Mouse (Mus musculus) natural killer cell, adult 2 months (primary cell): ENCODE results near the gene Zfp933.
"Not testable (repeated sequence)": the region's sequence is repeated elsewhere in the genome, so short reads cannot be mapped to it uniquely, and the experiment has no call there.

Experiments
- DNase-seq, 2 experiments: peaks; one replicate each; pipeline ENCODE4 v3.0.0; 2022; ENCODE audit warnings: low spot score in 2 of 2

Zfp933 gene

GRCm38 (mm10) chr4:147862051-147862450, 13.9 kb upstream of the Zfp933 start:
- no peak for DNase-seq

DNA sequence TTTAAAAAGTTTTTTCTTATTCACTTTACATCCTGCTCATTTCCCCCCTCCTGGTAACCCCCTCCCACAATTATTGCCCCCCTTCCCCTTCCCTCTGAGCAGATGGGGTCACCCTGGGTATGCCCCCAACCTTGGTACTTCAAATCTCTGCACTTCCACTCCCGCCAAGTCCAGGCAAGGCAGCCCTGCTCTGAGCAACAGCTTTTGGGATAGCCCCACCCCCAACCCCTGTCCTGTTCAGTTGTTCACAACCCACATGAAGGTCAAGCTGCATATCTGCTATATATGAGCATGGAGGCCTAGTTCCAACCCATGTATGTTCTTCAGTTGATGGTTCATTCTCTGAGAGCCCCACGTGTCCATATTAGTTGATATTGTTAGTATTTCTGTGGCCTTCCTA, 2.6 kb upstream of the Zfp933 start:
- DNase-seq = no peak

DNA sequence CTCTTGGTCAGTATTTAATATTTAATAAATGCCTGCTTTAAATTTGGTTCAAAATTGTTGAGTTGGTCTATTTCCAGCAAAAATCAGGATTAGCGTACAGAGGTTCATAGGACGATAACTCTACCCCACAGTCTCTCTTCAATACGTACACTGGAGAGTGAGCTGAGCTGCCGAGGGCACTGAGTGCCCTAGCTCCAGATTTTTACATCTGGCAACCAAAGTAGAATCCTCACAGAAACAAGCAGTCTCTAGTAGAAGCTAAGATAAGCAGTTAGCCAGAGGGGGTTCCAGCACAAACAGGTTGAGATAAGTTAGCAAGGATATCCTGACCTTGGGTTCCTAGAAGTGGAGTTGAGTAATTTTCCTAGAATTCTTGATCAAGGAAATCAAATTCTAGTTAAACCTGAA, 422 bp upstream of the Zfp933 start:
- no peak for DNase-seq

DNA sequence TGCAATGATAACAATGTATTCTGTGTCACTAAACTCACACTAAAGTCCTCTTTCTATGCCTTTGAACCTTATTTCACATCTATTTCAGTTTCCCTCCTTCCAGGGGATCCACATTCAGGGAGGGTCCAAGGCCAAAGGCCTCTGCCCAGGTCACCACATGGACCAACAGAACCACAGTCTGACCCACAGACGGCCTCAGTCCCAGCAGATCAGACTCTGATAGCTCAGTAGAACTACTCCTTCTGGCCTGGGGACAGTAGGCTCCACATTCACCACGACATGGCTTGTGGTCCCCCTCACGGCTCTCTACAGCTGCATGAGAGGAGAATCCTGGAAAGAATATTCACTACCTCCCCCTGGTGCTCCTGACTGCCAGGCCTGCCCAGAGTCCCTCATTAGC, 5.3 kb downstream of the Zfp933 start:
- DNase-seq = no peak

DNA sequence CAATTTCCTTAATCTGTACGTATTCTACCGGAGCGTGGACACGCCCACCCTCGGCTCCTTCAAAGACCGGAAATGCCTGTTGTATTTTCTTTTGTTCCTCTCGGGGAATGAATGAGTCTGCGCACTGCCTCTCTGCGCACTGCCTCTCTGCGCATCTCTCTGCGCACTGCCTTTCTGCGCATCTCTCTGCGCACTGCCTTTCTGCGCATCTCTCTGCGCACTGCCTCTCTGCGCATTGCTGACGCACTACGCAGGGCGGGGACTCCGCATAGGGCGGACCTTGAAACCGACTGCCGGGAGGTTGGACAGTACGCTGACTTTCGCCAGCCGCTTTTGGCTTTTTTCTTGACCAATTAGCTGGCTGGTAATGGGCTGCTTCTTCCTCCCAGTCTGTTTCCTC, 8.9 kb downstream of the Zfp933 start:
- not testable (repeated sequence) for DNase-seq

DNA sequence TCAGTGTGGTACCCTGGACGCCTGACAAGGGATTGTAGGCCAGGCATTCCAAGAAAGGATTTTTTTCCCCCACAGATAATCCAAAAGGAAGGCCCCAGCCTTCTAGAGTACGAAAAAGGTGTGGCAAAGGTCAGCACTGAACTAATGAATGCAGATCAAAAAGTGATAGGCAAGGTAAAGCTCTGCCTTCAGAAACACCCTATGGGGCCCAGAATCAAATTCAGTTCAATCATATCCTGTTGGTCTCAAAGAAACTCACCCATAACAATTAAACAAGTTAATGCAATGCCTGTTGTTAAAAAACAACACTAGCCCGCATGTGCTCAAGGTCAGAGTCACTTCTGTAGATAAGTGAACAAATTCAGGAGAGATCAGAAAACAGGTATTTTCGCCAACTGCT, 23.8 kb downstream of the Zfp933 start:
- no peak for DNase-seq

- DNase-seq = not testable (repeated sequence)
Measured at GRCm38 (mm10) chr4:147821414-147821813, 26.8 kb downstream of the Zfp933 start.

DNA sequence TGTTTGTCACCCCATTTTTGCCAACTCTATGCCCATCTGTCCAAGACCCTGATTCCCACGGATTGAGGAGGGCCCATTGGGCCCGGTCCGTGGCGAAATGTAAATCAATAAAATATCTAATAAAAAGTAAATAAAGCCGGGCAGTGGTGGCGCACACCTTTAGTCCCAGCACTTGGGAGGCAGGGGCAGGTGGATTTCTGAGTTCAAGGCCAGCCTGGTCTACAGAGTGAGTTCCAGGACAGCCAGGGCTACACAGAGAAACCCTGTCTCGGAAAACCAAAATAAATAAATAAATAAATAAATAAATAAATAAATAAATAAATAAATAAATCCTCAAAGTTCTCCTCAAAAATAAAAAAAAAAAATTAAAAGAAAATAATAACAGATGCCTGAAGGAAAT, 28.5 kb downstream of the Zfp933 start:
- not testable (repeated sequence) for DNase-seq

DNA sequence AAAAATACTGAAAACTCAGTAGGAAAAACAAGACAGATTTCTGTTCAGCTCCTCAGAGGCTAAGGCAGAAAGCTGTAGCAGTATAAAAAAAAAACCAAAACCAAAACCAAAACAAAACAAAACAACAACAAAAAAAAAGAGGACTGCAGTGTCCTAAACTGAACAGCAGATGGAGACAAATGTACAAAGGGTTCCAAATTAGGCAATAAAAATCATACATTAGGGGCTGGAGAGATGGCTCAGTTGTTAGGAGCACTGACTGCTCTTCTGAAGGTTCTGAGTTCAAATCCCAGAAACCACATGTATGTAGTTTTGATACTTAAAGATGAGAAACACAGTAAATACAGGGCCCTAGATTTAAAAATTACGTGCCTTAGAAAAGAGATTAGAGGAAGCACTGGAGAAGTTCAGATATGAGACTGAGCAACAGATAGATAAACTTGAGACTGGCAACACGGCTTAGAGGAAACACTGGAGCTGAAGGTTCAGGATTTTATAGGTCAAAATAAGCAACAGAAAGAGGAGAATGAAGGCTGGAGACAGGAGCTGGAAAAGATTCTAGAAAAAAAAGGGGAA, 33.5 kb downstream of the Zfp933 start:
- no peak for DNase-seq

GRCm38 (mm10) chr4:147813249-147813765, 34.9 kb downstream of the Zfp933 start:
- DNase-seq = no peak

DNA sequence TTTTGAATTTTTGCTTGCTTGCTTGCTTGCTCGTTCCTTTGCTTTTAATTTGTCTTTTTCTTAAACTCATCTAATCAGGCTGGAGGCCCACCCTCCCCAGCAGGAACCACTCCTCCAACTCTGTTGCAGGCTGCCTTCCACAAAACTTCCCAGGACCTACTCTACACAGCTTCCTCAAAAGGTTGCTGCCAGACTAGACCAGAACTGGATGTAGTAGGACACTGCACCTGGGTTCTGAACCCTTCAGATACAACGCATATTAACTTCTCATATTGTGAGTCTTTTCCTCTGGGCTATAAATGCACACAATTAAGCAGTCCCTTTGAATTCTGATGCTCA, 38.2 kb downstream of the Zfp933 start:
- DNase-seq = not testable (repeated sequence)

- peak; percentile 54 to 63 for DNase-seq
Measured at GRCm38 (mm10) chr4:147809292-147809965, 38.7 kb downstream of the Zfp933 start, which contains the start of gene Zfp984. Zfp984 (minus strand) TSS chr4:147809788.

DNA sequence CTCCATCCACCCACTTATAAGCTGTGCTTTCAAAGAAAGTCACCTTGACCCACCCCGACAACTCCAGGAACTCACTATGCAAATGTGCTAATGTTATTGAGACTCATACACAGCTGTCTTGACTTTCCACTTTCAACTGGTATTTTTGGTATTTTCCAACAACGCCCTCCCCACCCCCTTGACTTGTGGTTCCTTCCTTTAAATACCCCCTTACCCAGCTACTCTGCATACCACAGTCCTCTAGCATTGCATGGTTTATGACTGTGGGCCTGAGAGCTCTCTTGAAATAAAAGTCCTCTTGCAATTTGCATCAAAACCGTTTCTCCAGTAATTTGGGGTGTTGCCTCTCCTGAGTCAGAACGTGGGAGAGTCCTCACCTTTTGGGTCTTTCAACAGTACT, 39.7 kb downstream of the Zfp933 start:
- peak in 1 of 2 experiments; percentile 11 for DNase-seq

DNA sequence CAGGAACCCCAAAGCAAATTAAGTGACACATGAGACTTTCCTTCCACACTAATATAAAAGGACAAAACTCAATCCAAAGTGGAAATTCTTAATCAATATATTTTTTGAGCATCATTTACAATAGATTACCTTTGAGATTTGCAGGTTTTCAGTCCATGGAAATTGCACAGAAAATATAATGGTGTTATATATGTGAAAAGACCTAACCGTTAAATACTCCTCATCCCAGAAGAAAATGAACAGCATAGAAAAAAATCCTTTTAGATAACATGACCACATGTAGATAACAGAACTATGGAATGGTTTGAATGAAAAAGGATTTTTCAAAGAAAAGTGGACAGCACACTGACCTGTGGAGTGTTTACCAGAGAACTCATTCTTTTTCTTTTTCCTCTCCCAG, 52.9 kb downstream of the Zfp933 start:
- DNase-seq = not testable (repeated sequence)

DNA sequence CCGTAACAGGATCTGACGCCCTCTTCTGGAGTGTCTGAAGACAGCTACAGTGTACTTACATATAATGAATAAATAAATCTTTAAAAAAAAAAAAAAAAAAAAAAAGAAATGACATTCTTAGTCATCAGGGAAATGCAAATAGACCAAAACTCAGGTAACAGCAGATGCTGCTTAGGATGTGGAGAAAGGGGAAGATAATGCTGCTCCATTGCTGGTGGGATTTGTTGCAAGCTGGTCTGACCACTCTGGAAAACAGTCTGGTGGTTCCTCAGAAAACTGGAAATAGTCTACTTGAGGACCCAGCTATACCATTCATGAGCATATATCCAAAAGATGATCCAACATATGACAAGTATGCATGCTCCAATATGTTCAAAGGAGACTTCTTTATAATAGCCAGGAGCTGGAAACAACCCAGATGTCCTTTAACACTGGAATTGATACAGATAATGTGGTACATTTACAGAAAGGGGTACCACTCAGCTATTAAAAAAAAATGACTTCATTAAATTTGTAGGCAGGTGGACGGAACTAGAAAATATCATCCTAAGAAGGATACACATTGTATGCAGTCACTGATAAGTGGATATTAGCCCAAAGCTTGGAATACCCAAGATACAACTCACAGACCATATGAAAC, 54.0 kb downstream of the Zfp933 start:
- not testable (repeated sequence) for DNase-seq

GRCm38 (mm10) chr4:147793390-147793916, 54.7 kb downstream of the Zfp933 start:
- DNase-seq = not testable (repeated sequence)

DNA sequence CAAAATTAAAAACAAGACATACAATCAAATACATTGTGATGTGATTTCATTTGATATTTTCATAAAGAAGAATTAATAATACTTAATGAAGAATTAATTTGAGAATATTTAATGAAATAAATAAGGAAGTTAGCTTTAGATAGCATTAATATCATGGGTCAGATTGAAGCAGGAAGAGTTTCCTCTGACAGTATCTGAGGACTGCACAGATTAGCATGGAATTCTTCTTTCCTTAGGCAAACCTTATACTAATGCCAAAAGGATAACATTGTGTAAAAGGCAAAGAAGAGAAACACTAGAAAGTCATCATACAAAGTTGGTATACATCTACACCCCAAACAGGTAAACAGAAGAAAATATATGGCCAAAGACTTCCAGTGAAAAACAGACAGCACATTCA, 56.4 kb downstream of the Zfp933 start:
- not testable (repeated sequence) for DNase-seq
